Mouse (Mus musculus): ENCODE measurements around the gene Dpm2.

- TF ChIP-seq CTCF (IDR thresholded peaks at IDR 0.05; ENCODE audit: control insufficient read depth, insufficient read depth, low read length) (peak; percentile 84), POLR2A (IDR thresholded peaks at IDR 0.05; ENCODE audit: borderline replicate concordance, control insufficient read depth, low read depth, low read length) (no peak)
These were observed 4.1 kb upstream of the Dpm2 start for GRCm38 (mm10) chr2:32566536-32567063.

Measured in bone marrow, adult 2 months (tissue).